Mouse (Mus musculus) brown adipose tissue, adult 24 weeks (tissue): ENCODE results near the gene St7. TPM values are rescaled to one million over a fixed set of nuclear protein-coding genes. Genes with fewer than 3 reads are reported as not detected.

Experiments
- H3K27ac ChIP-seq: fragments of 200-500 bp; replicated peaks from 2 replicates; pipeline ENCODE4 v1.5.1; 2012; ENCODE audit warnings: low read depth, mild to moderate bottlenecking, low read length
- H3K4me1 ChIP-seq: fragments of 200-500 bp; 2 replicates; pipeline ENCODE4 v1.6.1; 2012; ENCODE audit warnings: low read length, mixed read lengths; ENCODE audit not compliant: control insufficient read depth, insufficient read depth, insufficient read length
- H3K4me3 ChIP-seq: fragments of 200-500 bp; 2 replicates; pipeline ENCODE4 v1.5.1; 2012; ENCODE audit warnings: low read depth, mild to moderate bottlenecking, low read length, moderate library complexity; ENCODE audit not compliant: insufficient read depth
- polyA plus RNA-seq: library from polyadenylated mRNA; stranded (reverse); fragments of >200 nt; gene quantifications from 2 replicates; pipeline ENCODE4 v1.2.4, GENCODE M21; 2012; ENCODE audit not compliant: missing spikeins, insufficient read depth, insufficient read length

The St7 gene
- polyA plus RNA-seq, 1 experiment: 8.9 TPM

GRCm38 (mm10) chr6:17769972-17770644 lies 77.4 kb downstream of the St7 start:
- H3K4me3 ChIP-seq: no peak overlapping the region
- no peaks in the 10 kb centered on the region for H3K4me1 ChIP-seq
- no peak overlapping the region for H3K27ac ChIP-seq

GRCm38 (mm10) chr6:17770645-17771345 lies 78.1 kb downstream of the St7 start:
- Histone ChIP-seq H3K4me1 (no peaks in the 10 kb centered on the region), H3K27ac (no peak overlapping the region), H3K4me3 (no peak overlapping the region)

- no peak overlapping the region for H3K4me3 ChIP-seq
- H3K27ac ChIP-seq: no peak overlapping the region
- H3K4me1 ChIP-seq: no peaks in the 10 kb centered on the region
These were observed 78.7 kb downstream of the St7 start for GRCm38 (mm10) chr6:17771456-17771855.

- Histone ChIP-seq H3K4me1 (no peaks in the 10 kb centered on the region), H3K4me3 (no peak overlapping the region), H3K27ac (no peak overlapping the region)
These were observed 79.8 kb downstream of the St7 start for GRCm38 (mm10) chr6:17772514-17772913.

- H3K4me1 ChIP-seq: no peaks in the 10 kb centered on the region
- H3K4me3 ChIP-seq: no peak overlapping the region
- no peak overlapping the region for H3K27ac ChIP-seq
These were observed 83.3 kb downstream of the St7 start for GRCm38 (mm10) chr6:17776041-17776440.

GRCm38 (mm10) chr6:17777018-17777799 lies 84.5 kb downstream of the St7 start:
- no peak overlapping the region for H3K27ac ChIP-seq
- no peak overlapping the region for H3K4me3 ChIP-seq
- H3K4me1 ChIP-seq: no peaks in the 10 kb centered on the region

GRCm38 (mm10) chr6:17778648-17779202 lies 86.0 kb downstream of the St7 start:
- H3K4me3 ChIP-seq: no peak overlapping the region
- no peaks in the 10 kb centered on the region for H3K4me1 ChIP-seq
- H3K27ac ChIP-seq: no peak overlapping the region

- Histone ChIP-seq H3K27ac (no peak overlapping the region), H3K4me3 (no peak overlapping the region), H3K4me1 (peaks cover 2% of the 10 kb centered on the region; the same call in 1 of the 2 replicates)
These were observed 90.8 kb downstream of the St7 start for GRCm38 (mm10) chr6:17783511-17783910.

GRCm38 (mm10) chr6:17784523-17784922 lies 91.8 kb downstream of the St7 start:
- H3K4me1 ChIP-seq: peaks cover 2% of the 10 kb centered on the region; the same call in 1 of the 2 replicates
- no peak overlapping the region for H3K4me3 ChIP-seq
- H3K27ac ChIP-seq: no peak overlapping the region

- peaks cover 2% of the 10 kb centered on the region; the same call in 1 of the 2 replicates for H3K4me1 ChIP-seq
- no peak overlapping the region for H3K27ac ChIP-seq
- no peak overlapping the region for H3K4me3 ChIP-seq
These were observed 92.5 kb downstream of the St7 start for GRCm38 (mm10) chr6:17785248-17785647.

GRCm38 (mm10) chr6:17787810-17788209 lies 95.1 kb downstream of the St7 start:
- no peak overlapping the region for H3K27ac ChIP-seq

GRCm38 (mm10) chr6:17790251-17790650 lies 97.5 kb downstream of the St7 start:
- Histone ChIP-seq H3K4me3 (no peak overlapping the region), H3K27ac (no peak overlapping the region), H3K4me1 (peaks cover 5% of the 10 kb centered on the region)

More at GRCm38 (mm10) chr6:17787810-17788209, 95.1 kb downstream of the St7 start:
- Histone ChIP-seq H3K4me1 (peaks cover 2% of the 10 kb centered on the region; the same call in 1 of the 2 replicates), H3K4me3 (no peak overlapping the region)

GRCm38 (mm10) chr6:17793471-17793870 lies 100.7 kb downstream of the St7 start:
- peaks cover 4% of the 10 kb centered on the region for H3K4me1 ChIP-seq
- H3K4me3 ChIP-seq: no peak overlapping the region
- no peak overlapping the region for H3K27ac ChIP-seq

- no peak overlapping the region for H3K4me3 ChIP-seq
- no peak overlapping the region for H3K27ac ChIP-seq
- peaks cover 5% of the 10 kb centered on the region for H3K4me1 ChIP-seq
These were observed 104.6 kb downstream of the St7 start for GRCm38 (mm10) chr6:17797271-17797713.

- Histone ChIP-seq H3K4me1 (peaks cover 2% of the 10 kb centered on the region; the same call in 1 of the 2 replicates), H3K27ac (no peak overlapping the region), H3K4me3 (no peak overlapping the region)
These were observed 108.0 kb downstream of the St7 start for GRCm38 (mm10) chr6:17800694-17801093.
